Comparison of ENCODE assay signal across 19 mouse cellular contexts in the genomic region with DNA sequence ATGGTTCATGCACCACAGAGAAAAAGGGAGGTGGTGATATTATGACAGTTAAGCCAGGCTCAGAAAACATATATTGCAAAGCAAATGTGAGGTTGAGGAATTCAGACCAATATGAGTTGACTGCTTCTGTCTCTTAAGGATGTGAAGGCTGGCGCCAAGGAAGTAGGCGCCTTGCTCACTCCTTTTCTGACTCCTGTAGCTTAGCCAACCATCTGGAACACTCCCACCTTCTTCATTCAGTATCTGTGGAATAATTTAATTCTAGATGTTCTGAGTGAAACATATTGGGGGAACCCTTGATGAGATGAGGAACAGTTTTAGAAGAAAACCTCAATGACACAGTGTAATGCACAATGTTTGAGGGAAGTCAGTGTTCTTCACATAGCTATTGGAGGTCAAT.
DNase-seq lines count a peak whose midpoint lies in the region.
"Had no signal": no experiment of that assay in that cellular context is flagged by ENCODE, and none has a peak within 500 bp of the region (broad histone marks: within the 10 kb centered on the region; RNA-seq: fewer than 3 reads in every experiment).

No protein-coding gene starts in this region.

- intact Hi-C loops in left cerebral cortex, postnatal 10 days (cut with DNase I) = no loop called here

- DNase-seq in layer of hippocampus, adult 18-20 months (ENCODE audit: low spot score in 2 of 2) = peak; percentile 8 to 41
- DNase-seq in layer of hippocampus, adult 9-10 months (ENCODE audit: low spot score) = no peak
- peak; percentile 6 to 36 for DNase-seq in left cerebral cortex, adult 18-20 months (ENCODE audit: low spot score in 2 of 2)
- no peak for DNase-seq in left cerebral cortex, postnatal 10 days (ENCODE audit: extremely low spot score in 1 of 2, low spot score in 2 of 2)
- peak; percentile 64 for DNase-seq in brain, adult 2 months (ENCODE audit: low read depth, low spot score)
- DNase-seq in right cerebral cortex, postnatal 25 days = peak; percentile 16
- DNase-seq in thymus, postnatal 25 days = no peak
- no peak for DNase-seq in spleen, postnatal 10 days (ENCODE audit: low spot score in 2 of 2)
- DNase-seq: adrenal gland, adult 2 months; adrenal gland, postnatal 14 days; cerebellum, adult 11-12 months; cerebellum, adult 8-10 months; cerebellum, postnatal 10 days; cerebellum, postnatal 36 days; embryo, embryonic 11 days; gastrocnemius, postnatal 10 days; gastrocnemius, postnatal 36 days; heart, adult 2 months; heart, postnatal 14 days had no signal

Comparison
In these comparisons a context has a peak if more than half of its experiments do, and no peak if none do; other contexts are left out.
1. DNase-seq: peak in layer of hippocampus, adult 18-20 months (2 of 2), left cerebral cortex, adult 18-20 months (2 of 2), brain, adult 2 months (single experiment) and right cerebral cortex, postnatal 25 days (single experiment); none in layer of hippocampus, adult 9-10 months (single experiment), left cerebral cortex, postnatal 10 days (0 of 2), thymus, postnatal 25 days (single experiment) and spleen, postnatal 10 days (0 of 2).